16 mouse cellular contexts compared by ENCODE assay signal in genomic region chr8:81095237-81095636, GRCm38 (mm10).
"Had no signal": no experiment of that assay in that cellular context is flagged by ENCODE, and none has a peak within 500 bp of the region (broad histone marks: within the 10 kb centered on the region; RNA-seq: fewer than 3 reads in every experiment).

No protein-coding gene starts in this region.

- H3K4me2 ChIP-seq: liver, embryonic 12.5 days; lung, embryonic 14.5 days; midbrain, embryonic 12.5 days; neural tube, embryonic 13.5 days; neural tube, embryonic 15.5 days had no signal

- ATAC-seq: liver, embryonic 12.5 days; midbrain, embryonic 16.5 days had no signal

- H3K4me3 ChIP-seq: liver, embryonic 12.5 days; midbrain, embryonic 10.5 days; midbrain, embryonic 12.5 days; myocyte; neural tube, embryonic 13.5 days; neural tube, embryonic 15.5 days had no signal

- H3K36me3 ChIP-seq: liver, embryonic 12.5 days; midbrain, embryonic 10.5 days; midbrain, embryonic 12.5 days; neural tube, embryonic 13.5 days; neural tube, embryonic 15.5 days had no signal

- H3K27me3 ChIP-seq: liver, embryonic 12.5 days; midbrain, embryonic 12.5 days; neural tube, embryonic 13.5 days; neural tube, embryonic 15.5 days had no signal

- H3K9ac ChIP-seq: liver, embryonic 12.5 days; liver, embryonic 14.5 days; lung, embryonic 14.5 days; midbrain, embryonic 12.5 days; neural tube, embryonic 13.5 days; neural tube, embryonic 15.5 days had no signal

- DNase-seq: lung, adult 18-20 months; lung, embryonic 14.5 days; lung, postnatal 10 days; lung, postnatal 4 days; right cerebral cortex, postnatal 14 days; thymus, adult 18-20 months; thymus, postnatal 25 days; thymus, postnatal 4 days had no signal

- H3K4me1 ChIP-seq: liver, embryonic 12.5 days; midbrain, embryonic 10.5 days; midbrain, embryonic 12.5 days; neural tube, embryonic 13.5 days; neural tube, embryonic 15.5 days had no signal

- H3K27ac ChIP-seq: liver, embryonic 12.5 days; liver, embryonic 14.5 days; midbrain, embryonic 10.5 days; midbrain, embryonic 12.5 days; neural tube, embryonic 13.5 days; neural tube, embryonic 15.5 days had no signal

- H3K9me3 ChIP-seq: liver, embryonic 12.5 days; midbrain, embryonic 10.5 days; midbrain, embryonic 12.5 days; neural tube, embryonic 13.5 days; neural tube, embryonic 15.5 days had no signal
